Mouse (Mus musculus) myocyte (in vitro differentiated cells): Measurements from ENCODE around the gene Gstm6.
"Not testable (repeated sequence)": the region's sequence is repeated elsewhere in the genome, so short reads cannot be mapped to it uniquely, and the experiment has no call there.

Source experiments
- E2F4 ChIP-seq: IDR thresholded peaks from one replicate; pipeline ENCODE4 v1.6.1; 2011; ENCODE audit warnings: mild to moderate bottlenecking, control low read depth, moderate library complexity; ENCODE audit not compliant: insufficient read depth
- MAX ChIP-seq: IDR thresholded peaks from one replicate; pipeline ENCODE4 v1.6.1; 2011; ENCODE audit warnings: low read depth, mild to moderate bottlenecking, control low read depth
- MYOD1 ChIP-seq, 3 experiments: IDR thresholded peaks; one replicate each; pipeline ENCODE4 v1.6.1; 2011; ENCODE audit warnings: control low read depth in 2 of 3, low read depth in 2 of 3, mild to moderate bottlenecking in 2 of 3, moderate library complexity in 1 of 3; ENCODE audit not compliant: insufficient read length in 2 of 3, control insufficient read depth in 1 of 3
- MYOG ChIP-seq, 3 experiments: IDR thresholded peaks; one replicate each; pipeline ENCODE4 v1.6.1; 2011; ENCODE audit warnings: control low read depth in 2 of 3, low read depth in 2 of 3, mild to moderate bottlenecking in 2 of 3; ENCODE audit not compliant: insufficient read length in 2 of 3, control insufficient read depth in 1 of 3, insufficient read depth in 1 of 3
- POLR2A ChIP-seq: IDR thresholded peaks from one replicate; pipeline ENCODE4 v1.6.1; 2011; ENCODE audit warnings: low read depth, mild to moderate bottlenecking, control low read depth, moderate library complexity; ENCODE audit not compliant: insufficient read length
- POLR2AphosphoS2 ChIP-seq: IDR thresholded peaks from one replicate; pipeline ENCODE4 v1.6.1; 2011; ENCODE audit warnings: low read depth, control low read depth; ENCODE audit not compliant: insufficient read length
- REST ChIP-seq: IDR thresholded peaks from one replicate; pipeline ENCODE4 v1.6.1; 2011; ENCODE audit warnings: mild to moderate bottlenecking, control low read depth, moderate library complexity; ENCODE audit not compliant: insufficient read depth, insufficient read length
- TCF3 ChIP-seq: IDR thresholded peaks from one replicate; pipeline ENCODE4 v1.6.1; 2011; ENCODE audit warnings: low read depth, control low read depth; ENCODE audit not compliant: insufficient read length
- USF1 ChIP-seq: IDR thresholded peaks from one replicate; pipeline ENCODE4 v1.6.1; 2011; ENCODE audit warnings: low read depth, mild to moderate bottlenecking, control low read depth, moderate library complexity

DNA sequence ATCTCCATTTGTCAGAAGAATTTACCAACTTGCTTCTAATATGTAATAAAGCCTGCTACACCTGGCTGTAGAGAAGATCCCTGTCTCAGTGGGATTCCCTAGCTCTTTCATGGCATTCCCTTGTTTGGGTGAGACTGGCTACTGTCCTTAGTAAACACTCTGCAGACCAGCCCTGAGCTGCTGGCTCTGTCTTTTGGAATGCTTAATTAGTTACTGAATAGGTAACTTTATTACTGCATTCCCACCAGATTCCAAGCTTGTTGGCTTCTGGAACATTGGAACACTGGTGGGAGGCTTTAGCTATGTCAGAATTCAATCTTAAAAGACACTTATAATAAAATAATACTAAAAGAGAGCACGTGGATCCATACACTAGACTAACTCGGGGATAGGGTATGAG, 54.3 kb downstream of the Gstm6 start:
- TF ChIP-seq MAX; POLR2A; POLR2AphosphoS2; MYOG (IDR thresholded peaks at IDR 0.05; ENCODE audit: control insufficient read depth in 1 of 3, insufficient read depth in 1 of 3, insufficient read length in 2 of 3, low read depth in 2 of 3); USF1; REST; E2F4; MYOD1 (IDR thresholded peaks at IDR 0.05; ENCODE audit: control insufficient read depth in 1 of 3, insufficient read length in 2 of 3, low read depth in 2 of 3); TCF3: not testable (repeated sequence)
